Mouse (Mus musculus) thymus, adult 2 months (tissue): ENCODE results near the gene Frmd4a. TPM values are rescaled to one million over a fixed set of nuclear protein-coding genes. Genes with fewer than 3 reads are reported as not detected.
A peak's percentile ranks its signal among the peaks of the same experiment; 100 is the strongest.

ENCODE experiments used
- DNase-seq: peaks from one replicate; pipeline ENCODE4 v3.0.0; 2021
- H3K27ac ChIP-seq: fragments of 200-500 bp; 2 replicates; pipeline ENCODE4 v1.5.1; 2012; ENCODE audit warnings: low read length, control low read depth; ENCODE audit not compliant: control insufficient read depth, insufficient read depth
- H3K27me3 ChIP-seq: fragments of 200-500 bp; 2 replicates; pipeline ENCODE4 v1.6.1; 2012; ENCODE audit warnings: mild to moderate bottlenecking, low read length, moderate library complexity, mixed read lengths; ENCODE audit not compliant: control insufficient read depth, insufficient read depth
- H3K36me3 ChIP-seq: fragments of 200-500 bp; 2 replicates; pipeline ENCODE4 v1.6.1; 2012; ENCODE audit warnings: mild to moderate bottlenecking, low read length, moderate library complexity; ENCODE audit not compliant: control insufficient read depth, insufficient read depth
- H3K4me1 ChIP-seq: fragments of 200-500 bp; replicated peaks from 2 replicates; pipeline ENCODE4 v1.6.1; 2012; ENCODE audit warnings: low read length; ENCODE audit not compliant: control insufficient read depth, insufficient read depth
- H3K4me3 ChIP-seq: fragments of 200-500 bp; 2 replicates; pipeline ENCODE4 v1.5.1; 2012; ENCODE audit warnings: mild to moderate bottlenecking, low read length, control low read depth, moderate library complexity; ENCODE audit not compliant: control insufficient read depth, insufficient read depth
- CTCF ChIP-seq: fragments of 200-500 bp; IDR thresholded peaks from 2 replicates; pipeline ENCODE4 v1.5.1; 2012; ENCODE audit warnings: mild to moderate bottlenecking, control low read depth, low read length, moderate library complexity, borderline replicate concordance; ENCODE audit not compliant: control insufficient read depth, poor library complexity, insufficient read depth; ENCODE audit errors: extremely low read depth
- POLR2A ChIP-seq: fragments of 200-500 bp; IDR thresholded peaks from 2 replicates; pipeline ENCODE4 v1.6.1; 2012; ENCODE audit warnings: mild to moderate bottlenecking, low read length, control low read depth, moderate library complexity; ENCODE audit not compliant: control insufficient read depth, poor library complexity, insufficient read depth; ENCODE audit errors: extremely low read depth
- WGBS: fragments of 180-500 bp; shearing (Covaris S2); methylation state at CpG from one replicate; pipeline ENCODE4 v1.1.7; 2018; 5-methylcytosine and 5-hydroxymethylcytosine counted together
- polyA plus RNA-seq: library from polyadenylated mRNA; depleted of rRNA; stranded (reverse); fragments of >200 nt; gene quantifications from 2 replicates; pipeline ENCODE4 v1.2.3, GENCODE M21; 2012

Gene Frmd4a
- polyA plus RNA-seq, 1 experiment, result 17.5 TPM

- no peak overlapping the region for H3K4me3 ChIP-seq
- 95% methylated on average over 5 of the region's 5 CpGs for WGBS
- DNase-seq, result no peak
- TF ChIP-seq POLR2A, result no peak
- no peak for TF ChIP-seq CTCF
- peaks cover 4% of the 10 kb centered on the region; the same call in 1 of the 2 replicates for H3K36me3 ChIP-seq
- H3K27ac ChIP-seq, result no peak overlapping the region
- no peaks in the 10 kb centered on the region for H3K27me3 ChIP-seq
- peaks cover 9% of the 10 kb centered on the region for H3K4me1 ChIP-seq
These were observed 566.7 kb downstream of the Frmd4a start for GRCm38 (mm10) chr2:4584252-4584651.

GRCm38 (mm10) chr2:4586245-4586644 is 568.7 kb downstream of the Frmd4a start:
- no peak for DNase-seq
- Histone ChIP-seq H3K4me1 (no peaks in the 10 kb centered on the region), H3K36me3 (peaks cover 4% of the 10 kb centered on the region; the same call in 1 of the 2 replicates), H3K27me3 (no peaks in the 10 kb centered on the region), H3K4me3 (no peak overlapping the region), H3K27ac (no peak overlapping the region)
- TF ChIP-seq POLR2A (no peak), CTCF (no peak)
- WGBS, result 95% methylated on average over 11 of the region's 11 CpGs

DNA sequence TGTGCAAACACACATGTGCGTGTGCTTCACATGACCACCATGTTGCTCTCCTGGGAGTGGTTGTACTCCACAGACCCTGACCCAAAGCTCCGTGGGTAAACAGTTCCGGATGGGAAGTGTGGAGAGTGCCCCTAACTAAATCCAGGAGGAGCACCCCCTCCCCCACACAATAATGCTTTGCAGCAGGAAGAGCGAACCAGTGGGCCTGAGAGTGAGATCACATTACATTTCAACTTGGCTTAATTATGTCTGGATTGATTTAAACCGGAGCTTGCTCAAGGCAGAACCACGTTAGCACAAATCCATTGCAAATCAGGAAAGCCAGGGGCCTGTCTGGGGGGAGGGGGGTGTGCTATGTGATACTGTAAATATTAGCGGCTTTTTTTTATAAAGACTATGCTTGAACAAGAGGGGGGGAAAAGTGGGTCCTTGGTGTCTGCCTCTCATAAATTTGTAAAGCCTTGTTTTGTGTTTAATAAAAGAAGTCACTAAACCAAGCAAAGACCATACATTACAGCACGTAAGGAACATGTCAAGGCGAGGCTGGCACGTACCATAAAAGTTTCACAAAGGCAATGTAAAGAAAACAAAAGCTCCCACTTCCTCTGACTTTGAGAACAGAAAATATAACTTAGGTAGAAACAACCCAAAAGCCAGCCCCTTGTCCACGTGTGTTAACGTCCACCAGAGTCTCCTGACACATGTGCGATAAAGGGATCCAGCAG is 570.3 kb downstream of the Frmd4a start:
- no peak for TF ChIP-seq CTCF
- no peak for TF ChIP-seq POLR2A
- H3K4me3 ChIP-seq, result no peak overlapping the region
- 93% methylated on average over 13 of the region's 13 CpGs for WGBS
- DNase-seq, result no peak
- no peaks in the 10 kb centered on the region for H3K4me1 ChIP-seq
- H3K27ac ChIP-seq, result no peak overlapping the region
- no peaks in the 10 kb centered on the region for H3K27me3 ChIP-seq
- peaks cover 4% of the 10 kb centered on the region; the same call in 1 of the 2 replicates for H3K36me3 ChIP-seq

DNA sequence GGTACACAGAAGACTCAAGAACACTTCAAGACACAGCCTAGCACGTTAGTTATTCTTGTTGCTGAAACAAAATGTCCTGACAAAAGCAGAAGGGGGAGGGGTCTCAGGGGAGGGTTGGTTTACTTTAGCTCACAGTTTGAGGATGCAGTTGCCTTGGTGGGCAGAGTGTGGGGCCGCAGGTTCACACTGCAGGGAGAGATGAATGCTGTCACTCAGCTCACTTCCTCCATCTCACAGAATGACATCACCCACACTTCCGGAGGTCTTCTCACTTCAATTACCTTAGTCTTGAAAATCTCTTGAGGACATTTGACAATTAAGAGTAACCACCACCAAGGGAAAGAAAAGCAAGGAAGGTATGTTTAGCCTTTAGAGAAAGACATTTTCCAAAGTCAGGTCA is 574.1 kb downstream of the Frmd4a start:
- H3K4me1 ChIP-seq, result no peaks in the 10 kb centered on the region
- TF ChIP-seq CTCF, result no peak
- TF ChIP-seq POLR2A, result no peak
- H3K36me3 ChIP-seq, result peaks cover 4% of the 10 kb centered on the region; the same call in 1 of the 2 replicates
- 81% methylated on average over 3 of the region's 3 CpGs for WGBS
- no peaks in the 10 kb centered on the region for H3K27me3 ChIP-seq
- DNase-seq, result no peak
- no peak overlapping the region for H3K4me3 ChIP-seq
- no peak overlapping the region for H3K27ac ChIP-seq

DNA sequence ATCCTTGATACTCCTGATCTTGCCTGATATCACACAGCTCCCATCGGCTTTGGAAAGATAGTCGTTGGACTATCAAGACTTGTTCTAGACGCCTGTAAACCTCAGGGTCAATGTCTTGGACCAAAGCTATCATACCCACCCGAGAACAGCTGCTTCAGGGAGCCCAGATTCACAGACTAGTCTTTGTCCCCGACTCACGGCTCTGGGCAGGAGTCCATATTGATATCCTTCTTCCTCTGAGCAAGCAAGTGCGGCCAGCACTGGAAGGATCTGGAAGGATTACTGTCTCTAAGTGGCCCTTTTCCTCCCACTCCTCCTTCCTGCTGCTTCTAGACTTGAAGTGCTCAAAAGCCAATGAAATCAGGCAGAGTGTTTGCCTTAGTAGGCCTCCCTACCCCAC is 575.1 kb downstream of the Frmd4a start:
- Histone ChIP-seq H3K27me3 (no peaks in the 10 kb centered on the region), H3K36me3 (peaks cover 2% of the 10 kb centered on the region; the same call in 1 of the 2 replicates), H3K4me1 (no peaks in the 10 kb centered on the region), H3K27ac (no peak overlapping the region), H3K4me3 (no peak overlapping the region)
- no peak for DNase-seq
- 97% methylated on average over 7 of the region's 7 CpGs for WGBS
- TF ChIP-seq CTCF, result no peak
- no peak for TF ChIP-seq POLR2A

GRCm38 (mm10) chr2:4593433-4593832 is 575.9 kb downstream of the Frmd4a start:
- DNase-seq, result peak; percentile 44

DNA sequence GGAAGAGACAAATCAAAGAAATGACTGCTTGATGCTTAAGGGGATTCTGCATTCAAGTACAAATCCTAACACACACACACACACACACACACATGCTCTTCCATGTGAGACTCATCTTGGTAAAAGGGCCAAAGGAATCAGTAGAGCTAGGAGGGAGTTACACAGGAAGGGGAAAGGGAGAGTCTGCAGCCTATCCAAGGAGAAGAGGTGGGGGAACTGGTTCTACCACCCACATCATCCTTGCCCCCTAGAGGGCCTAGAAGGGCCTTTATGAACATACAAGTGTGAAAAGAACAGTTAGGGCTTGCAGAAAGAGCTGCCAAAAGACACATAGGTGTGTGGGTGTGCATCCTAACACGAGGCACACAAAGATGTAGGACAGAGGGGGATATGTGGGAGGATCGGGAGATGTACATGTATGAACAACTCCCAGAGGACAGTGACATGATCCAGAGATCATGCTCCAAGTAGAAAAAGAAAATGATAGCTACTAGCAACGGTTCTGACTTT is 576.4 kb downstream of the Frmd4a start:
- H3K36me3 ChIP-seq, result no peaks in the 10 kb centered on the region

More at GRCm38 (mm10) chr2:4593433-4593832, 575.9 kb downstream of the Frmd4a start:
- no peak for TF ChIP-seq CTCF
- TF ChIP-seq POLR2A, result no peak
- Histone ChIP-seq H3K4me1 (no peaks in the 10 kb centered on the region), H3K27me3 (no peaks in the 10 kb centered on the region), H3K36me3 (no peaks in the 10 kb centered on the region), H3K27ac (no peak overlapping the region), H3K4me3 (no peak overlapping the region)
- WGBS, result 28% methylated on average over 9 of the region's 9 CpGs

More for the DNA sequence above, 576.4 kb downstream of the Frmd4a start:
- Histone ChIP-seq H3K27me3 (no peaks in the 10 kb centered on the region), H3K27ac (no peak overlapping the region), H3K4me1 (no peaks in the 10 kb centered on the region), H3K4me3 (no peak overlapping the region)
- WGBS, result 94% methylated on average over 3 of the region's 3 CpGs
- DNase-seq, result no peak
- TF ChIP-seq POLR2A, result no peak
- TF ChIP-seq CTCF, result no peak
